Mouse (Mus musculus) lung, adult 18-20 months (tissue): ENCODE measurements at regions not wholly inside any gene's neighbourhood (a gene's known extent, or its start where the extent isn't known, plus 50 kb on each side); places are given as distances from the start of the nearest gene placed in this dataset.

Source experiments
- DNase-seq, 2 experiments: peaks; one replicate each; pipeline ENCODE4 v3.0.0; 2022; ENCODE audit warnings: mixed read lengths in 2 of 2

DNA sequence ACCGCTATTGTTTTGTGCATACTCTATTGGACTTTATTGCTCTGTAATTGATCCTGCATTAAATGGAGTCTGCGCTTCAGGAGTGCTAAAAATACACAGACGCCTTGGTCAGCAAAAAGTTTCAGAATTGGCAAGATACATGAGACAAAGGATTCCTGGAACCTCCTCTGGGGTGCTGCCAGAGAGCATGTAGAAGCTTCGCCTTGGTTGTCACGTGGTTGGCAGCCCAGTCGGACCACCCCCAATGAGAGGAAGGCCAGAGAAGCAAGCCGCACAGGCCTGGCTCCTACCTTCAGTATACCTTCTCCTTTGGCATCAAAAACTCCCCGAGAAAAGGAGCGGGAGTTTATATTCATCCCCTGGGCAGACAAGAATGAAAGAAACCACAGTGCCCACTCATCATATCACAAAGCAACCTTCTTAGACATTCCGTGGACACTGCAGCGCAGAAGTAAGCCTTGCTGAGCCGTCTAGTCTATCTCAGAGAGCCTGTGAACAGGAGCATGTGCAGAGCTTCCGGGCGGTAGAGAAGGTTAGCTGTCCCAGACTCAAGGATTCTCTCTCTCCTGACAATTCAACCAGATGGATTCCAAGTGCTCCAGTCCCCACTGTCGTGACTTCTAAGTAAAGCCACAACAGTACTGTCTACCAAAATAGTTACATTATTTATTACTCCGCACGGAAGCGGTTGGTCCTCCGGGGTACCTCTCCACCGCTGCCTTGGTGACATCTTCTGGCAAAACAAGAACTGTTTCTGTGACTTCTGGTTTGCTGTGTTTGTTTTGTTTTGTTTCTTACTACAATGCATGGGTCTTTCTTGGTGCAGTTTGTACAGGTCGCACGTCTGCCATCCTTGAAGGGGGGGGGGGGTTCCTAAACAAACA, 85.6 kb upstream of the Myo10 start:
- DNase-seq, result peak in 1 of 2 experiments; percentile 24

DNA sequence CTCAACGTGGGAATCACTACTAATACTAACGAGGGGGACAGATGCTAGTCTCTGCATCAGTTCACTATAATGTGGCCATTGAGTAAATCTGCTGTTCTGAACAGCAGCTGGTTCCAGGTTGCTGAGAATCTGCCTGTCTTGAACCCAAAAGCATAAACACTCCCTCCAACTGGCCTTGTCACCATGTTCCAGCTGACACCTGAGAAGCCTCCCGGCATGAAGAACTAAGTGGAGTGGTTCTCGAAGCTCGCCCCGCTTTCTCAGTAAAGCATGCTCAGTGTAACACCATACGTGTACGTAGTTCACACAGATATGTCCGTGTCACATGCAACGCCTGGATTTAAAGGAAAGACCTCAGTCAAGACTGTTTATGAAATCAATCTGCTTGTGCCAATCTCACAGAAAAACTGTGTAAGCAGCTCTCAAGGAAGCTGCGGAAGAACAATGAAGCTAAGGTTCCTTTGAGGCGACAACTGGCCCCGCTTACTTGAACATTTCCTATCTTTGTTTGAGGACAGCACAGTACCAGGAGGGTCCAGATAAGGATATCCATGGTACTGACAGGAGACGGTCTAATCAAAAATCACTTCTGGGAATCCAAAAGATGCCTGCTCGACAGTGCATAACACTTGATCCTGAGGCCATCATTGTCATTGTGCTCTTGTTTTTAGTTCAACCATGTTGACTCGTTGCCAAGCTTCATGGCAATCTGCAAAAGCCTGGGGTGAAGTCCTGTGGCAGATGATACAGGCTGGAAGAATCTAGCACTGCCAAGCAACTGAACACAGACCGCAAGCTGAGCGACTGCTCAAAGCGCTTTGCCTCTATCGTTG, 82.8 kb upstream of the Myo10 start:
- DNase-seq, result peak; percentile 12 to 42

DNA sequence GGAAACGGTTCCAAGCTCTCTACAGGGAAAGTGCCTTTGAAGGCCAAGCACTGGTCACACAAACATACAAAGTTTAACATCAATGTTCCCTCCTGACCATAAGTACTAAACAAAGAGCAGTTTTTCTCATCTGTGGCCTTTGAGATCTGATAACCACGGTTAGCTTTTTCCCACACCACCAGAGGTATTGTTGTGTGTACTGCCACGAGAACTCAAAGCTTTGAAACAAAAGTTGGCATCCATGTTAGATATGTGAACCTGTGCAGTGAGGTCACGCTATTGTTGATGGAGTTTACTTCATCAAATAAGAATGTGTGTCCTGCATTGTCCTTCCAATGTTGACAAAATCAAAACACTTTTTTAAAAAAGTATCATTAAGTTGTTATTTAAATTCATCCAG, 79.9 kb upstream of the Myo10 start:
- peak in 1 of 2 experiments; percentile 9 for DNase-seq

DNA sequence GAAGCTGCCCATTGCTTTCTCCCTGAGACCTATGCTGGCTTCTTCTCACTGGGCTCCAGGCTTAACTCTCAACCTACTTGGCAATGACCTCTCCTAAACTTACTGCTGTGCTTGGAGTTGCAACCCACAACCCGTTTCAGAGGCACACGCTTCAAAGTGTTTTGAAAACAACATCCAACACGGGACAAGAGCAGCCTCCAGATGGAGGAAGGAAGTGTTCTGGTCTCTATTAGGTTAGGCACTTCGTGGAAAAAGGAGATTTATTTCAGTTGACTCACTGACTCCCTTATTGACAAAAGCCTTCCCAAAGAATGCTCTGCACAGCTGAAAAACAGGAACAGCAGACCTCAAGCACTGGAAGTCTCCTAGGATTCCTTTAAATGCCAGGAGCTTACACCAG, 76.1 kb upstream of the Myo10 start:
- DNase-seq, result no peak

DNA sequence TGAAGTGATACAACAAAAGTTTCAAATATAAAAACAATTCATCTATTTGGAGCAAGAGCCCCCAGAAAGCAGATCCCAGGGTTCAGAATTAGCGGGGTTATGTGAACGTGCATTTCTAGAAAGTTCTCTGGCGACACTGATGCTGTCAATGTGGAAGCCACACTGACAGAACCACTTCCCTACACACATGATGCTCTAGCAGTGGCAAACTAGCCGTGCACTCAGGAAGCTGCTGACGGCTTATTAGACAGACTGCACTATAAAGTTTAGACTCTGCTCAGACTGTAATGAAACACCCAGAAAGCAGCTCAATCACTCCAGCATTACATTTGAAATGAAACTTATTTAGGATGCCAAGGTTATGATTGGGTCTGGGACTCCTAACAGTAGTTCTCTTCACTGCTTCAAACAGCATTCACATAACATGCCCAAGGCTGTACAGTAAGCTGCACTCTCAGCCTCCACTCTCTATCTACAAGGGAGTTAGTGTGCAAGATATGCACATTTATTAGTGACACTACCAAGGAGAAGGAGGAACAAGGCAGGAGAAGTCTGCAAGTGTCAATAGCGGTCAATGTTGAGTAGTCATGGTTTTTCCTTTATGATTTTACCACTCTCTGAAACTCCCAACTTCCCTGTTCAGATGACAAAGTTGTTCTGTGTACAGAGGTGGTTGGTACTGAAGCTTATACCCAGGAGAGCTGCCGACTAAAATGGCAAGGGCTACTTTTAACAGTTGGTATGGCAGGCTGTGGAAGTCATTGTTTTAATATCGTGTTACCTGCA, 71.9 kb upstream of the Myo10 start:
- no peak for DNase-seq

DNA sequence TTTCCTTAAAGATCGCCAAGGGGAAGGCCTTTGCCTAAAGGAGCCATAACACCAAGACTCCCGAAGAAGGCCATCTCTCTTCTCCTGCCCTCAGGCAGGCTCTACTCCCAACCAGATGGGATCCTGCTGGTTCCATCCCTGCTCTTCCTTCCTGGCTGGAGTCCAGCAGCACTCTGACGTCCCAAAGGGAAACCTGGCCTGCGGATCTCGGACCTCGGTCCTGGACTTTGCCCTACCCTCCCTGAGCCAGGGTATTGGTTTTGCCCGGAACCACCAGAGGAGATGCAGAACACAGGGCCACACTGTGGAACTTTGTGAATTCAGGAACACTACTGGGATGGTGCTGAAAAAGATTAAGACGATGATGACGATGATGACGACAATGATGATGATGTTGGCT, 67.4 kb upstream of the Myo10 start:
- DNase-seq, result no peak

DNA sequence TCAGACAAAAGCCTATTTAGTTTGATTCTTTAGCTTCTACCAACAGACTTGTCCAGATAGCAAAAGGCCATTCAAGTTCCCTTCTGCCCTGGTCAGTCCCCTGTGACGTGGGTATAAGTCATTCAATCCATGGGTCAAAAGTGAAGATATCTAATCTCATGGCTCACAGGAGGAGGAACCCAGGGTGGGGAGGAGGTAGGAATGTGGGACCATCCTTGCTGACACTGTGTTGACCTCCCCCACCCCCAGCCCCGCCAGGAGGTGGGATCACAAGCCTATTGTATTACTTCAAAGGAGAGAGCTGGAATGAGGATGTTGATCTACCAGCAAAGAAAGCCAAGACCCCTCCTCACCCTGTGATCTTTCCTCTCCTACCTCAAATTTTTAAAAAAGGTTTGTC, 66.5 kb upstream of the Myo10 start:
- no peak for DNase-seq

DNA sequence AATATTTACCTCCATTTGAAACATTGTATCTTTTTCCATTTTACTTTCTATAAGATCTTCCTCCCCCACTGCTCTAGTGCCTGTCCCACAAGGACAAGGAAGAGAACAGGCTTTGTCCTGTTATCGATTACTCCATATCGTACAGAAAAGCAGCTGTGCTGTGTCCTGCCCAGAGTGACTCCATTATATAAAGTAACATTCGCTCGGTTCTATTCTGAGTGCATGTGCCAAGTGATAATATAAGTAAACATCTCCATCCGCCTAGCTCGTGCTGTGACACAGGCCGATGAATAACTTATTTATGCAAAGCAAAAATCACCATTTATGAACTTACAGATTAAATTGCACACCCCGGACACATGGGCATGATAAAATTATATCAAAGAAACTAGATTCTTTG, 64.8 kb upstream of the Myo10 start:
- DNase-seq, result no peak

DNA sequence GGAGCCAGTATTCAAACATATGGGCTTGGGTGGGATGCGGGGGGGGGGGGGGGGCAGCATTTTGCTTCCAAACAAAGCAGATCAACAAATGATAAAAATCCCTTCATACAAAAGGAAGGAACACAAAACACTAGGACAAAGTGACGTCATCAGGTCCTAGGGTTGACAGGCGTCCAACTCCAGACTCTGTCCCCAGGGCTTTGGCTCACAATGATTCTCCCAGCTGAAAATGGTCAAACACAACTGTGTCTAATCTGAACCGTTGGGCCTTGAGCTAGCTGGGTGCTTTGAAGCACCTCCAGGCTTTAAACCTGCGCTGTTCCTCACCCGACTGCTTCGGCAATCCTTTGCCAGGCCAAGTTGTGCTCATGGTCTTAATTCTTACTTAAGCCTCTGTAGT, 64.1 kb upstream of the Myo10 start:
- DNase-seq, result no peak

DNA sequence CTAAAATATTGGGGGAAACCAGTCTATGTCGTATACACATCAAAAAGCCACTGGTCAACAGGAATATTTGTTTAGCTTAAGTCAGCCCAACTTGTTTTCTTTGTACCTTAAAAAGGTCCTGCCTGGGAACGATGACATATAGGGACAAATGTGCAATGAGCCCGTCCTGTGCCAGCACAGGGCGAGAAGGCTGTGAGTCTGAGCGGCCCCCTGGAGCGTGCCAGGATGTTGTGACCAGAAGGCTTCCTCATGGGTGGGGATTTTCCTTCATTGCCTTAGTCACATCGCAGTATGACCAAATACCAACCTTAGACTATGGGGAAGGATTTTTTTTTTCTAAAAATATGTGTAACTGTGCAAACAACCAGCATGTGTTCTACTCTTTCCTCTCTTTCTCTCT, 58.7 kb upstream of the Myo10 start:
- peak in 1 of 2 experiments; percentile 11 for DNase-seq

DNA sequence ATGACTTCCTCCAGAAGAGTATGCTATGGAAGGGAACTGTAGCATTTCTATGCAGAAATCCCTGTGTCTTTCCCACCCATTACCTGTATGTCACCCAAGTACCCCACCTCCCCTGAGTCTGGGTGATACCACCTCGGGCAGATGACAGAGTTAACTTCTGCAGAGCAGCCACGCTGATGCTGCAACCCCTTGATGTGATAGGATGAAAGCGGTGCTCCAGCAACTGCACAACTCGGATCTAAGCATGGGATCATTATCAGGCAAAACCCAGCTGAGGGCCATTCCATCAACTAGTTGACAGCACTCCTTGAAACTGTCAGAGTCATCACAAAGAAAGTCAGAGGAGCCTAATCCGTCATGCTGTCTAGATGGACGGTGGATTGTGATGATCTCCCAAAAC, 49.8 kb upstream of the Myo10 start:
- no peak for DNase-seq
